Mouse (Mus musculus) limb, embryonic 12.5 days (tissue): Measurements from ENCODE around the gene Bace2. TPM values are rescaled to one million over a fixed set of nuclear protein-coding genes. Genes with fewer than 3 reads are reported as not detected.

Source experiments
- ATAC-seq: fragments of 200-750 bp; cut with Nextera tagmentation; 2 replicates; pipeline ENCODE4 v1.8.0; 2017; ENCODE audit warnings: low read depth, moderate TSS enrichment; ENCODE audit not compliant: insufficient number of reproducible peaks, insufficient read depth, low FRiP score, low TSS enrichment
- H3K27ac ChIP-seq: fragments of 300-500 bp; sonication (generic); 2 replicates; pipeline ENCODE4 v1.5.1; 2016; ENCODE audit warnings: mild to moderate bottlenecking, moderate library complexity
- H3K27me3 ChIP-seq: fragments of 300-500 bp; sonication (generic); 2 replicates; pipeline ENCODE4 v1.6.1; 2016; ENCODE audit warnings: mild to moderate bottlenecking, moderate library complexity
- H3K36me3 ChIP-seq: fragments of 300-500 bp; sonication (generic); 2 replicates; pipeline ENCODE4 v1.6.1; 2016; ENCODE audit warnings: mild to moderate bottlenecking, moderate library complexity
- H3K4me1 ChIP-seq: fragments of 300-500 bp; sonication (generic); replicated peaks from 2 replicates; pipeline ENCODE4 v1.6.1; 2016
- H3K4me2 ChIP-seq: fragments of 300-500 bp; sonication (generic); 2 replicates; pipeline ENCODE4 v1.6.1; 2016; ENCODE audit warnings: mild to moderate bottlenecking, moderate library complexity
- H3K4me3 ChIP-seq: fragments of 300-500 bp; sonication (generic); replicated peaks from 2 replicates; pipeline ENCODE4 v1.5.1; 2016; ENCODE audit warnings: mild to moderate bottlenecking
- H3K9ac ChIP-seq: fragments of 300-500 bp; sonication (generic); replicated peaks from 2 replicates; pipeline ENCODE4 v1.6.1; 2016; ENCODE audit warnings: mild to moderate bottlenecking, moderate library complexity
- H3K9me3 ChIP-seq: fragments of 300-500 bp; sonication (generic); 2 replicates; pipeline ENCODE4 v1.6.1; 2016; ENCODE audit warnings: mild to moderate bottlenecking, moderate library complexity
- WGBS: fragments of 180-500 bp; shearing (Covaris S2); methylation state at CpG from one replicate; pipeline ENCODE4 v1.1.7; 2016; 5-methylcytosine and 5-hydroxymethylcytosine counted together
- polyA plus RNA-seq: library from polyadenylated mRNA; unstranded; fragments of >200 nt; fragmentation: Nextera tagmentation; extraction: Ambion mirVana; gene quantifications from 2 replicates; pipeline ENCODE4 v1.2.1, GENCODE M21; 2016

The Bace2 gene
- polyA plus RNA-seq, 1 experiment from 2014 or later = 1.8 TPM

DNA sequence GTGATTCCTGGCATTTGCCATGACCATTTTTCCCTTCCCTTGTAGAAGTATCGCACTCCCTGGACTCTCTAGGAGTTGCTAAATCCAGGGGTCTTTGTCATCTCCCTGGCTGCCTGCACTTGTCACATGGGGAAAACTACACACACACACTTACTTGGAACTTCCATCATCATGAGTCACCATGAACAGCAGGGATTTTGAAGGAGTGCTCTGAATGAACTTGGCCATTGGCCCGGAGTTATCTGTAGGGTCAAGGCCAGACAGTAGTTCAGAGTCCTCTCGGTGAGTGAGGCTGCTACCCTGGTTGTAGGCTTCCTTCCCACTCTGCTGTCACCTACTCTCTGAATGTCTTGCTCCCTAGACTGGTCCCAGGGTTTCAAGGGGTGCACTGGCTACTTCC lies 119.0 kb downstream of the Bace2 start:
- no peak for ATAC-seq
- H3K4me2 ChIP-seq = no peak overlapping the region
- WGBS = 88% methylated on average over 3 of the region's 3 CpGs

DNA sequence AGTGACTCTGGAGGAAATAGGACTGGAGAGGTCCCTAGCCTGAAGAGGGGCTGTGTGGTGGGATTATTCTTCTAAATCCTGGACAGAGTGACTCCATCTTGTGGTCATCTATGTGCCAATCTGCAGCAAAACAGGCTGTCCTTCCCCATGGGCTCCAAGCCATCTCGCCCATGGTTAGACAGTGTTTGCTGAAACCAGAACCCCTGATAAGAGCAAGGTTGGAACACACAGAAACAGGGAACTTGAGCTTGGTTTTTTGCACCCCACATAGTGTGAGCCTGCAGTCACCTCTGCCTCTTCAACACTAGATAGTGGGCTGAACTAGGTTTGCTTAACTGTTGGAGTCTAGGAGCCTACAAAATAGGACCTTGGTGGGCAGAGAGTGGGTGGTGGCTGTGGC lies 120.0 kb downstream of the Bace2 start:
- ATAC-seq = no peak
- H3K9ac ChIP-seq = no peak overlapping the region
- no peak overlapping the region for H3K27ac ChIP-seq
- H3K4me1 ChIP-seq = no peaks in the 10 kb centered on the region
- no peaks in the 10 kb centered on the region for H3K9me3 ChIP-seq
- peaks cover 3% of the 10 kb centered on the region; the same call in 1 of the 2 replicates for H3K27me3 ChIP-seq
- H3K36me3 ChIP-seq = no peaks in the 10 kb centered on the region
- 94% methylated on average over 1 of the region's 1 CpGs for WGBS
- H3K4me3 ChIP-seq = no peak overlapping the region
- H3K4me2 ChIP-seq = no peak overlapping the region

More for the DNA sequence above, 119.0 kb downstream of the Bace2 start:
- no peak overlapping the region for H3K9ac ChIP-seq
- H3K27ac ChIP-seq = no peak overlapping the region
- H3K9me3 ChIP-seq = no peaks in the 10 kb centered on the region
- H3K4me1 ChIP-seq = no peaks in the 10 kb centered on the region
- peaks cover 5% of the 10 kb centered on the region; the same call in 1 of the 2 replicates for H3K27me3 ChIP-seq
- no peaks in the 10 kb centered on the region for H3K36me3 ChIP-seq
- no peak overlapping the region for H3K4me3 ChIP-seq

DNA sequence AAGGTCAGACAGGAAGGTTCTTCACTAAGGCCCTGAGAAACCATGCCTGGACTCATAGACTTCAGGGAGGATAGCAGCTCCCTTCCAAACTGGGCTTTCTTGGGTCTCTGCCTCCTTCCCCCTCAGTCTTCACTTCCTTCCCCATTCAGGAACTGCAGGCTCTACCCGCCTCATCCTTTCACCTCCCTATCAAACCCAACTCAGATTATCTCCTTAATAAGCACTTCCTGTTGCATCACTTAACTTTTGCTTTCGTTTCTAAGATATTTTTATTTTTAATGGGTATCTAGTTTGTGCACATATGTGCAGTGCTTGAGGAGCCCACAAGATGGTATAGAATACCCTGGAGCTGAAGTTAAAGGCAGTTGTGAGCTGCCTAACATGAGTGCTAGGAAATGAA lies 122.1 kb downstream of the Bace2 start:
- no peak overlapping the region for H3K27ac ChIP-seq
- 75% methylated on average over 2 of the region's 2 CpGs for WGBS
- no peak overlapping the region for H3K9ac ChIP-seq
- H3K4me1 ChIP-seq = no peaks in the 10 kb centered on the region
- H3K9me3 ChIP-seq = no peaks in the 10 kb centered on the region
- no peaks in the 10 kb centered on the region for H3K27me3 ChIP-seq
- H3K36me3 ChIP-seq = no peaks in the 10 kb centered on the region
- no peak overlapping the region for H3K4me3 ChIP-seq
- ATAC-seq = no peak
- no peak overlapping the region for H3K4me2 ChIP-seq

DNA sequence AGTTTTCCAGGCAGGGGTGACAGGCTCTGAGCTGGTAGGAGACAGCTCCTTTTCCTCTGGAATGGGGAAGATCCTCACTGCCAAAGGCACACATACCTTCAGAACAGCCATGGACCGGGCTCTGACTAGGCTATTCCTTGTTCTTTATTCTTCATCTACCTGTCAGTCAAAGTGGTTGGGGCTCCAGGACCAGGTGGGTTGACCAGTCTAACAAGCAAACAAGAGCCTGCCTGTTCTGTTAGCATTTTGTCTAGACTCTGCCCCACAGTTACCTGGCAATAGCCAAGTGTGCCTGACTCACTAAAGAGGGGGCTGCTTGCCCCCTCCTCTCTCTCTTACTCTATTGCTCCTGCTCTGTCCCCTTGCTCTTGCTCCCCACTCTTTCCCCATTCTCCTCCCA lies 135.8 kb downstream of the Bace2 start:
- Histone ChIP-seq H3K27ac (no peak overlapping the region), H3K27me3 (no peaks in the 10 kb centered on the region), H3K36me3 (no peaks in the 10 kb centered on the region), H3K9me3 (no peaks in the 10 kb centered on the region), H3K9ac (no peak overlapping the region), H3K4me2 (no peak overlapping the region), H3K4me3 (no peak overlapping the region), H3K4me1 (peaks cover 3% of the 10 kb centered on the region; the same call in 1 of the 2 replicates)
- ATAC-seq = no peak
- 90% methylated on average over 1 of the region's 1 CpGs for WGBS

Other genes with a start within 250 kb of the Bace2 start
- gene Dscam, start 186.0 kb upstream of the Bace2 start, polyA plus RNA-seq = 0.08 TPM in 1 of 2 replicates, not detected in the other
- 0.22 TPM in 1 of 2 replicates, not detected in the other for gene Mx1, start 106.2 kb downstream of the Bace2 start, polyA plus RNA-seq
- not detected in 2 replicates for gene Fam3b, start 158.1 kb downstream of the Bace2 start, polyA plus RNA-seq